Mouse (Mus musculus) urinary bladder, postnatal 4 days (tissue): ENCODE measurements around the gene Hhatl.

Experiments used
- DNase-seq, 2 experiments: peaks; one replicate each; pipeline ENCODE4 v3.0.0; 2021 to 2022; ENCODE audit warnings: low spot score in 2 of 2

Hhatl gene

GRCm38 (mm10) chr9:121759091-121760081 is 32.9 kb downstream of the Hhatl start, which contains the start of gene Zfp651:
Gene Zfp651 (plus strand): TSS chr9:121759330.
- peak; percentile 67 to 77 for DNase-seq

- peak; percentile 41 to 58 for DNase-seq
These were observed 34.2 kb downstream of the Hhatl start for GRCm38 (mm10) chr9:121757835-121758814.

- DNase-seq = peak in 1 of 2 experiments; percentile 31
These were observed 34.9 kb downstream of the Hhatl start for GRCm38 (mm10) chr9:121757432-121757831.

- DNase-seq = peak in 1 of 2 experiments; percentile 16
These were observed 35.5 kb downstream of the Hhatl start for GRCm38 (mm10) chr9:121756785-121757184.

GRCm38 (mm10) chr9:121754624-121755023 is 37.7 kb downstream of the Hhatl start:
- no peak for DNase-seq

GRCm38 (mm10) chr9:121752774-121753173 is 39.5 kb downstream of the Hhatl start:
- DNase-seq = no peak

- no peak for DNase-seq
These were observed 48.3 kb downstream of the Hhatl start for GRCm38 (mm10) chr9:121744051-121744450.

GRCm38 (mm10) chr9:121741168-121741567 is 51.1 kb downstream of the Hhatl start:
- DNase-seq = no peak

GRCm38 (mm10) chr9:121740490-121740889 is 51.8 kb downstream of the Hhatl start:
- no peak for DNase-seq
